Mouse (Mus musculus): ENCODE results near the gene Tnik. TPM values are rescaled to one million over a fixed set of nuclear protein-coding genes. Genes with fewer than 3 reads are reported as not detected.

Gene Tnik
- total RNA-seq, 2 experiments from 2014 or later, result 14.5 to 26.2 TPM

DNA sequence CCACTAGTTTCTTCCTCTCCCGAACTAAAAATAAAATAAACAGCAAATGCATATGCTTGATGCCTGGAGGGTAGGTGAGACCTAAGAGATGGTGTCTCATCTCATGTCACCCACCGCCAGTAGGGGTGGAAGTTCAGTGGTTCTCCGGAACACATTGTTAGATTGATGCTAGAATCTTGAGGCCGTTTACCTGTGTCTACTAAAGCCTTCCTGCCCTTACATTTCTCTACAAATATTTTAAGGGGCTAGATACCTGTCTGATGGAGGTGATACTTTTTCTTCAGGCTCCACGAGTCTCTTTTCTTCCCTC, 1.8 kb downstream of the Tnik start:
- DNase-seq, result no peak

DNA sequence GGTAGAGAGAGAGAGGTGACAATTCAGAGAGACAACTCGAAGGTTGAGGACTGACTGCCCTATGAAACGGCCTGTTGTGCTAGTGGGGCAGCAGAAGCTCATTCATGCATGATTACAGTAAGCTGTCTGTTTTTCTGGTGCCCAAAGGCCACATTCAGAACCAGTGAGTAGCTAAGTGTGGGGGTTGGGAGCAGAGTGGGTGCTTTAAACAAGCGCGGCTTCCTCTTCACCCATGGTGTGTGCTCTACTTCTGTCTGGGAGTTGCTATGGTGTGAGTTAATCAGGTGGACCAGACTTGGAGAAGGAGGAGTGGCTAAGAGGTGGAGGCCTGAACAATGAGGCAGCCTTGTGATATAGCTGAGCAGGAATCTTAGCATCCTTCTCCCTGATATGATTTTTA, 2.2 kb downstream of the Tnik start:
- peak; percentile 13 for DNase-seq

DNA sequence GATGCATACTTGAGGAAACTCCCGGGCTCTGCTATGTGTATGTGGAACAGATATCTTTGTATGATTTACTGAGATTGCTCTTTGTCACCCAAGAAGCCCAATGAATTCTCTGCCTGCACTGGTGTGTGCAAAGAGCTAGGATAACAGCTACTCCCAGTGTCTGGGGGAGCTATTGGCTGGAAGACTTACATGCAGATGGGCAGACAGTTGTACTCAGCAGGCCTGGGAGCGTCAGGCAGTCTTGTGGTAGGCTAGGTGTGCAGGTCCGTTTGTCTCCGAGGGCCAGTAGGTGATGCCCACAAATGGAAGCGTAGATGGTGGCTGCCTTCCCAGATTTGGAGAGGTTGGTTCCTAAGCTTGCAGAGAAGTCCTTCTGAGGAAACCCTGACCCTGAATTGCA, 2.6 kb downstream of the Tnik start:
- DNase-seq, result no peak

DNA sequence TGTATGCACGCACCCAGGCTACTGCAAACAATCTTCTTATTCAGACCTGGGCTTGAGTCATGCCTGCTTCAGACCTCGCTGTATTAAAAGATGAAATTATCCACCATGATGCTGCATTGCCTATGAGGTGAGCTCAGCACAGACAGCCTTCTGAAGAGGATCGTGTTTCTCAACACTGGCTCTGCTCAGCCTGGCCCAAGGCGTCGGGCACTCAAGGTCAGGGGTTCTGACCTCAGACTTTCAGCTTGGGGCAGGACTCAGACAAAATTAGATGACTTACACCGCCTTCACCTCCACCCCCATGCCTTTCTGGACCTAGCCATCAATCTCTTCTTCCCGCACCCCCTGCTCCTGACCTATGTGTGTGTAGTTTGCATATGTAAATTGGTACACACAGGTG, 4.2 kb downstream of the Tnik start:
- no peak for DNase-seq

DNA sequence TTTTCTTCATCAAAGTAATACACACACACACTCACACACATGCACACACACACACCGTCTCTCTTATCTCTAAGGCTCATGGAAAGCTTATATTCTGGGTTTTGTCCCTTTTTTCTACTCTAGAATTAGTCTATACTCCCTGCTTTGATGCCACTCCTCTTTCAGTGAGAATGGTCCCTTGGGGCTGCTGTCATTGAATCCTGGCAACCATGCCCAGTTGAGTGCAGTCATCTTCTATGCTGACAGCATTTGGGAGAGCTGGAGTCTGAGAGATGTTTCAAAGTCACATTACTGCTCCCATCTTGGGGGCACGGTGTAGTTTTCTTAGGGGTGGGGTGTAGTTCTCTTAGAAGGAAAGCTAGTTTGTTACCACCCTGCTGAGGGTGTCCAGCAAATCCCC, 6.7 kb downstream of the Tnik start:
- no peak for DNase-seq

DNA sequence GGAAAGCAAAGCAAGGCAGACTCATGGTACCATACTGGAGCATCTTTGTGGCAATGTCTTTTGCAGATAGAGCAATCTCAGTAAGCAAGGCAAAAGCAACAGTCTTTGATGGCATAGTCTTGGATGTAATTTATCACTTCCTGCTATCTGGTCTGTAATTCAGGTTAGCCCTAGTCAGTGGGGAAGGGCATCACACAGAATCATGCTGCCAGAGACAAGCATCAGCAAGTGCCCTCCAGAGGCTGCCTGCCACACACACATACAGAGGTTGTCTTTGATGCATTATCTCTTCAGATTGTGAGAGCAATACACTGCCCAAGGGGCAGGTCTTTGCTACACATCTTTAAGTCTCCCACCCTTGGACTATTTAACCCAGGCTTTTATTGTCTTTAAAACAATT, 8.9 kb downstream of the Tnik start:
- no peak for DNase-seq

DNA sequence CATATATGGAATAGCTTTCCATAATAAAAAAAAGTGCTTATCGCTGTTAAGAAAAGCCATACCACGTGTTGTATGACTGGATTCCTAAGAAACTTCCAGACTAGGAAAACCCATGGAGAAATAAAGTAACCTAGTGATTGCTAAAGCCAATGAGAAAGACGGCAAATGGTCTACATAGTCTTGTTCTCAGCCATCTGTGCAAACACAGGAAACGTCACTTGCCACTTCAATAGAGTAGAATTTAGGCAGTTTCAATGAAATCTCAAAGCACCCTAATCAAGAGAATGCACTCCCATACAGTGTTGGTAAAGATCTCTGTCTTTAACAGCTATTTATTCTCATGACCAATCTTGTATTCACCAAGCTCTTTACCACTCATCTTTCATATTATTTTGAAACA, 11.7 kb downstream of the Tnik start:
- no peak for DNase-seq

DNA sequence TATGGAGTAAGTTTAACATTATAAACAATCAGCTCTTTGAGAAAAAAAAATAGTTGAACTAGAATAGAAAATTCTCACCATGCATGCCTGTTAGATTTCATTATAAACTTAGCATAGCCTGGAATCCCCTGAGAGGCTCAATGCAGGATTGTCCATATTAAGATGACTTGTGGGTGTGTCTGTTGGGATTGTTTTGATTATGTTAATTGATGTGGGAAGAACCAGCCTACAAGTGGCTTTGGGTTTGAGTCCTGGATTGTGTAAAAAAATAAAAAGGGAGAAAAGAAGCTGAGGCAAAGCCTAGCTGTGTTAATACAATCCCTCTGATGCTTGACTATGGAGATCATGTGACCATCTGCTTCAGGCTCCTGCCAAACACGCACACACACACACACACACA, 26.7 kb downstream of the Tnik start:
- DNase-seq, result no peak

DNA sequence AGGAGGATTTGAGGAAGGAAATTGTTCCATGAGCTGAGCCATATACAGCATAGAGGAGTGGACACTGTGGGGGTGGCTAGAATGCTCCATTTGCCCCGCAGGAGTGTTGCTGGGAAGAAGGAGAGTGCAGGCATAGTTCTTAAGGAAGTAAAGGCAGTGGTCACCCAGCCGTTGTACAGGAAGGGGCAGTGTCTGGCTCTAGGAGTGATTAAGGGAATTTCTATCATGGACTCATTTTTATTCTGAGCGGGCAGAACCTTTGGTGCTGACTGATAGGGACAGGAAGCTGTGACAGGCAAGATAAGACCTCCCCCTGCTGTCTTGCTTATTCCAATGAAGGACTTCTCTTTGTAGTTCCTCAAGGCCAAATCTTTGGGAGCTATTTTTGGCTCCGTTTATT, 38.4 kb downstream of the Tnik start:
- DNase-seq, result peak; percentile 27

DNA sequence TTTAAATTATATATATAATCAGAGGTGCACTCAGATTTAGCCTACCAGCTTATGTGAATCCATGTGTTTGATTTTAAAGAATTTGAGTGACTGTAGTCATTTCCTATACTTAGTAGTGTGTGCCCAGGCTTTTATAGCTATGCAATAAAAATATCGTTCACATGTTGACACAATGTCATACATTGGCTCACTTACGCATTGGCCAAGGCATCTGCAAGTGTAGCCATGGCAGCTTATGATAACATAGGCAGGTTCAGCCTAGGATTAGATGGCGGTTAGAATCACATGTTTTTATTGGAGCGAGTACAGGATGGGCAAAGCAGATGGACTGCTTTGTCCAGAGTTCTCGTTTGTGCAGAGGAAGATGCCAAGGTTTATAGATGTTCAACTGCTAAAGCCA, 40.9 kb downstream of the Tnik start:
- DNase-seq, result no peak

DNA sequence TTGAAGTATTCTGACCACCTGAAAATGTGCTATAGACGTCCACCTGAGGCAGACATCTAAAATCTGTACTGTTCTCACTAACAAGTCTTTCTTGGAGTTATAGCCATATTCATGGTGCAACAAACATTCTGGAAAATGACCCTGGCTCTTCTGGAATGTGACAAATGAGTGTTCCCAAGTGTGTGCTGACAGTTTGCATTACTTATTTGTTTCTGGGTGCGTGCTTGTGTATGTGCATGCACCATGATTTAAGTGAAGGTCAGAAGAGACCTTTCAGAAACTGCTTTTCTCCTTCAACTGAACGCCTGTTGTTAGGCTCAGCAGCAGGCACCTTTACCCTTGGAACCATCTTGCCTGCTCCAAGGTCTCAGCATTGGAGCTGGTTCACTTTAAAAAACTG, 43.8 kb downstream of the Tnik start:
- no peak for DNase-seq

DNA sequence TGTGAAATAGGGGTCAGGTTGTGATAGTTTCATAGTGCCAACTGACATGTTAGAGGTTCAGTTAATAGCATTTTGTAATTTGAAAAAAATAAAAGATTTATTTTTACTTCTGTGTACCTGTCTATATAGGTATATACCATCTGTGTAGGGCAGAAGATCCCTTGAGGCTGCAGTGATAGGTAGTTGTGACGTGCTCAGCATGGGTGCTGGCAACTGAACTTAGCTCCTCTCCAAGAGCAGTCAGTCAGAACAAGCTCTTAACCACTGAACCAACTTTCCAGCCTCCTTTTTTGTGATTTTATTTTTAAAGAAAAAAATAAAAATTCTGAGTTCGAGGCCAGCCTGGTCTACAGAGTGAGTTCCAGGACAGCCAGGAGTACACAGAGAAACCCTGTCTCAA, 51.4 kb downstream of the Tnik start:
- no peak for DNase-seq

DNA sequence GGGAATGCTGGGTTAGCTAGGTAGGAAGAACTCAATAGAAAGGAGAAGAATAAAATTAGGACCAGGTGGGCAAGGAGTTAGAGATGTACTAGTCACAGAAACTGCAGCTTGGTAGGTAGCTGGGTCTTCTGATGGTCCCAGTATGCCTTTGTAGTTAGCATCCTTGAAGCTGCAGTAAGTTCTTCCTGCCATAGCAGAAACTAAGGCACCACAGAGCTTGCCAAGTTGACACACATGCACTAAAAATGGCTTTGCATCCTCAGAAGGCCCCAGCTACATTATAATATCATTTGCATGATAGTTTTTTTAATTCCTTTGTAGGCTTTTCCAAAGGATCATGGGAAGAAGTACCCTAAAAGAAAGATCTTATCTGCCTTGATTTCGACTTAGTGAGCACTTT, 54.3 kb downstream of the Tnik start:
- no peak for DNase-seq

DNA sequence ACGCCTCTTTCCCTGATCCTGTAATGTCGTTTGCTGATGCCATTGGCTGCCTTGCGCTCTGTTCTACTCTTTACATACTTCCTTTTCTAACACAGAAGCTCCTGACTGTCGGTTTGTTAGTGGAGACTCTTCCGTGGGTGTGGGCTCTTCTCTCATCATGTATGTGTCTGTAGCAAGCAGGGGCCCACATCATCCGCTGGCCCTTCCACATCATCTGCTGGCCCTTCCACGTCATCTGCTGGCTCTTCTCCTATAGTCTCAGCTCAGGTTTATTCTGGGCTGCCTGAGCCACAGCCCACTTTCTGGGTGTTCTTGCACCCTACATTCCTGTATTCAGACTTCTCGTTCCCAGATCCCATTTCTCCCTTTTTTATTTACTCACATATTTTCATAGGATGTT, 58.6 kb downstream of the Tnik start:
- no peak for DNase-seq

DNA sequence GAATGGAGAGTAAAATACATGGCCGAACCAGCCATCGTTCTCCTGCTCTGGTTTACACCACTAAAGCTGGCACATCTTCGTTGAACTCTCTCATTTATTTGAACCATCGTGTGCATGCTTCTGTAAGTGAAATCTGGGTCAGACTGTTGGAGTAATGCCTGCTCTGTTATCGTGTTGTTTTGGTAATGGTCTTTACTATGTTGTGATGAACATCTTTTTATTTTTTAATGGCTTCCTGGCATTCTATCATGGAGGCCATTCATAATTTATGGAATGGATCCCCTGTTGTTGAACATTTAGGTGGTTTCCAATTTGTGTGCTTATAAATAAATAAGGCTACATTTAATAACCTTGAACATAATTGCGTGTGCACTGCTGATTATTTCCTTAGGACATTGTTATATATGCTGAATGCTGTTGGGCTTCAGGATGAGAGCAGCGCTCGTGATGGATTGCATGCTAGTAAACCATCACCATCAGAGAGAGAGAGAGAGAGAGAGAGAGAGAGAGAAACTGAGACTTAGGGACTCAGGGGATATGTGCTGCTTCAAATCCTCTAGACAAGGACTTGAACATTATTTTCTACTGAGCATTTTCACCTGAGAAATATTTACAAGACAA, 62.7 kb downstream of the Tnik start:
- DNase-seq, result no peak

DNA sequence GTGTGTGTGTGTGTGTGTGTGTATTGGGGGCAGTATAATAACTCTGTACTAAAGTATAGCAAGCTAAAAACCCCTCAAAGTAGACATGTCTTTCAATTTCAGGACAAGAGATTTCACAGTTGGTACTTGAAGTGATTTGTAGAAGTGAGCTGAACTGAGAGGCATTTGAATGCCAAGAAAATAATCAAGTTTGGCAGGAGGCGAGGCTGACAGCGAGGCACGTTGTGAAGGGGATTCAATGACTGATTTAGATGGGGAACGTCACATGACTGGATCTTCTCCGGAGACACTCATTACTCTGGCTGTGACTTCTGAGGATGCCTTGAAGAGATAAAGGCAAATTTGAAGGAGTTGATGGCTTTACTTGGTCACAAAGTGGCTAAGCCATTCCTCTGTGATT, 69.3 kb downstream of the Tnik start:
- DNase-seq, result no peak

DNA sequence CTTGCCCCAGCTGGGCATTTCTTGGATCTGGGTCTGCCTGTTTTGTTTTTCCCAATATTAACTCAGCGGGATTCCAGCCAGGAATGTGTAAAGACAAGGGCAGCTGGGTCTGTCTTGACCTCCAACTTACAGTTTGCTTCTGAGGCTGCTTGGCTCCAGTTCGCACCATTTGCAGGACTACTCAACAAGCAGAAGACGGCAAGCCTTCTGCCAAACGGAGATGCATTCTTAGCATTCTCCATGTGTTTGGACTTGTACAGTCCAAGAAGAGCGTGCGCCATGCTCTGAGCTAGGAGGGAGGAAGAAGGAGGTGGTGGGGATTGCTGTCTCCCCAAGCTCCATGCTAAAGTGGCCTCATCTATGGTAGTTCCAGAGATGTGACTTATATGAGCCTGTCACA, 70.9 kb downstream of the Tnik start:
- DNase-seq, result peak; percentile 21

DNA sequence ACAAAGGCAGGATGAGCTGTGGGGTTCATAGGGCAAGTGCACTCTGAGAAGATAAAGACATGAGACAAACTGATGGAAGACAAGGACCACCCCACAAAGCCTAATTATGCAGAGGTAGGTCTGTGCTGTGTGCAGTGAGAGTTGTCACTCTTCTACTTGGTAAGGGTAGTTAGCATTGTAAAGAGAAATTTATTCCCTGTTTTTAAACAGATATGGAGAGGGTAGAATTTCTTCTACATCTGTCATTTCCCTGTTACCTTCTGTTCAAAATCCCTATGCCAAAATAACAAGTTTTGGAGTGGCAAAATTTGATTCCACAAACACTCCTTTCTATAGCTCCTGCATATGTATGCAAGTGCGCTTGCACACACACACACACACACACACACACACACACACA, 71.5 kb downstream of the Tnik start:
- DNase-seq, result no peak

DNA sequence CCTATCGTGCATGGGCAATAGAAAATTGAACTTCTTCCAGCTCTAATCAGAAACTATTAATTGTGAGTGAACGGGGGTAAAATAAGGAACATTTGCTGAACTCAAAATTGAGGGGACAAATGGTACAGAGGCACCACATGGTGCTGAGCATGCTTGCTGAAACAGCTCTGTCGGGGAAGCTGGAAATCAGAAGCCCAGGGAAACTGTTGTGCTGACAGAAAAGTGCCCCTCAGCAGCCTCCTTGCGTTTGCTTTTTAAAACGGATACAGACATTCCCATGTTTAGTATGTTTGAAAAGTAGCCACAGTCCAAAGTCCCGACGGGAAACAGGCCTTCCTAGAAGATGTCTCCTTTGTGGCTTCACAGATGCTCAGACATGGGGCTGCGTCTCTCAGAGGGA, 77.1 kb downstream of the Tnik start:
- no peak for DNase-seq

DNA sequence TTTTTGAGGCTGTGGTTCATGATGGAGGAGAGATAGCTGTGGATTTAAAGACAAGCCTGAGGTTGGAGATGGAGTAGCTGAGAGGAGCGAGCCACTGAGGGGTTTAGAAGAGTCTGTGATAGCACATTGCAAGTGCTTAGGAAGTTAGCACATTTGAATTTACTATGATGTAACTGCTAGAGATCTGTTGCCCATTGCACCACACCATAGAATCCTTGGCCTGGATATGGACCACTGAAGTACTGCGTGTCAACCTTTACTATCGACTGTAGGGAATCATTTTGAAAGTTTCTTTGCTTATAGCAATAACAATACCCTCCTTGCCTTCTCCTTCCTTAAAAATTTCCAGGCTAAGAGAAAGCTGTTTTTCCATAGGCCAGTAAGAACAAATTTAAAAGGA, 80.2 kb downstream of the Tnik start:
- DNase-seq, result no peak

DNA sequence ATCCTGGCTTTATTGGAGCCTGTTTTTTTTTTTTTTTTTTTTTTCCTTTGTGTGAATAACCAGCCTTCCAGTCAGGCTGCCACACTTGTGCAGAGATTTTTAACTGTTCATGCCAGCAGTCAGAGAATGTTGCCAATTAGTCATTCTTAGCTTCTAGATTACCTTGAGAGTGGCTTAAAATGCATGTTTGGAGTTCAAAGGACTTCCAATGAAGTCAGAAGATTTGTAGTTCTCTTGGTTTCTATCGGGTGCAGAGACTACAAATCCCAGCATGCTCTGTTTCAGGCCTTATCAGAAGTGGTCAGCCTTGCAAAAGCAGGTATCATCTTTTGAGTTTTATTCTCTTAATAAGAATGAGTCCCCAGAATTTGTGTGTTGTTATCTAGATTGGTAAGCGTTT, 80.6 kb downstream of the Tnik start:
- peak; percentile 21 for DNase-seq

DNA sequence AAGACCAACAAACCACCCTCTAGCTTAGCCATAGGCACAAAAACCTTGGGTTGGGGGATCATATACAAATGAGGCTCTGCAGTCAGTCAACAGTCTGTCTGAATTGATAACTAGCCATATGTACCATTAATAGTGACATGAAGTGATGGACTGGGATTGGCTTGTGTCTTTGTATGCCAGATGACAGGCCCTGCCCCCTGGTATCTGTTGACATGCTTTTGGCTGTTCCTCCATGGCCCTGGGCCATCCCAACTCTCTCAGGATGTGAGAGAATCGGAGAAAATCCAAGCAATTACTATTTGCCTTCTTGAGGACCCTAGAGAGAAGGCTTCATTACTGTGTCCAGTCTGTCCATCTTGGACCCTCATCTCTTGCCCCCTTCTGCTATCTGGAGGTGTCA, 82.4 kb downstream of the Tnik start:
- no peak for DNase-seq

DNA sequence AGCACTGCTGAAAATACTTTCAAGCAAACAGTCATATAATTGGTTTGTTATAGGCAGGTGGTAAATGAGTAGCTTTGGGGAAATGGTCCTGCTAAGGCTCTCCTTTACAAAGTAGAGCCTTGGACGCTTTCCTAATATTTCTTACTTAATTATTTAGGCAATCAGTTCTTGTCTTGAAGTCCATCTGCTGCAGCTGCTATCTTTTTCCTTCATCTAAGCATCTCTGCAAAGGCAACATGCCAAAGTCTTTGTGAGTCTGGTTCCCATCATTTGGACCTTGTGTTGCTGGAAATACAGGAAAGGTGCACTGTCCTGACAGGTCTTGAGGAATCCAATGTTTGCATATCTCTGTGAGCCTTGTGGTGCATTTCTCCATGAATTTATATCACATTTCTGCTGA, 82.9 kb downstream of the Tnik start:
- DNase-seq, result no peak

DNA sequence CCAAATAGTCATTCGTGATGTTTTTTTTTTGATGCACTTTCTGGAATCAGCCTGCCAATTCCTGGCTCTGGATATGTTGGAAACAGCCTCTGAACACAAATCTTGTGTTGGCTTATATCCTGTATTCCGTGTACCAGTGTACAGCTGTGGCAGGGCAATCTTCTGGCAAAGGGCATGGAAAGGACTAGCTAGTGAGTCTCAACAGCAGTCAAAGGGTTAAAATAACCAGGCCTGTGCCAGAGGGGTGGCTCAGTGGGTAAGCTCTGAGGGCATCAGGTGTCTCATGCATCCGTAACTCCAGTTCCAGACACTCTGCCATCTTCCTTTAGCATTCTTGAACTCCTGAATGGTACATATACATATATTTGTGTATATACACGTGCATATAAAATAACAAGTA, 83.5 kb downstream of the Tnik start:
- no peak for DNase-seq

DNA sequence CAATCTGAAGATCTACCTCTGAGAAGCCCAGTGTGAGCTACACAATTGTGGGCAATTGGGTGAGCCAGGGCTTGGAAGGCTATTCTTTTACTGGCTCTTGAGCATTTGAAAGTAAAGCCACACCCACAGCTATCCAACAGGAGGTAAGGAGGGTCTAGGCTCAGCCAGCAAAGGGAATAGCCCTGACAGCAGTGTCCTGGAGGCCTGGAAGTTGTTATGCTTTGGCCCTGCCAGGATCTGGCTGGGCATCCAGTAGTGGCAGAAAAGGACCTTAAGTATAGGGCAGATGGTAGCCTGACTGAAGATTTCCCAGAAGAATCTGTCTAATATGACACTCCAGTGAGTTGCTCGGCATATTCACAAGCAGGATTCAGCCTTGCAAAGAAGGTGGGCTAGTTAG, 85.7 kb downstream of the Tnik start:
- DNase-seq, result no peak
